In the genomic region with DNA sequence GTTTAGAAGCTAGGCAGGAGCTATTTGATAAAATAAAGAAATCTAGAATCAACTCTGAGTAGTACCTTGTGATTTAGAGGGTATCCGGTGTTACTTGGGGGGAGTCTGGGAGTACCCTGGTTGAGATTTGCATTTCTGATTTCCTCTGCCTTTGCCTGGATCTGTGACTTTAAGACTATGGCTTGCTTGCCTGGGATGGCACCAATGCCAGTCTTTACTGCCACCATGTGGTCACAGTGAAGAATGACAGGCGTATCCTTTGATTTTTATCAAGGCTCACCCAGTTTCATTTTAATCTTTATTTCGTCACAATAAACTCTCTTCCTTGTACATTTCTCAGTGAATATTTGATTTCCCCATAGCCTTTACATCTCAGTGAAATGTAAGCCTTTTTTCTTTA, we compare ENCODE assay signal across 8 mouse cellular contexts. TPM values are rescaled to one million over a fixed set of nuclear protein-coding genes. Genes with fewer than 3 reads are reported as not detected.
DNase-seq lines count a peak whose midpoint lies in the region; TF ChIP-seq lines count a peak whose summit lies in the region.
"Had no signal": no experiment of that assay in that cellular context is flagged by ENCODE, and none has a peak within 500 bp of the region (broad histone marks: within the 10 kb centered on the region; RNA-seq: fewer than 3 reads in every experiment).

No protein-coding gene starts in this region.

- 8% methylated on average over 3 of the region's 3 CpGs for WGBS in liver, adult 2 months

- no peak overlapping the region for H3K27ac ChIP-seq in liver, adult 2 months (replicated peaks; ENCODE audit: insufficient read depth, low read depth, low read length)
- no peak overlapping the region for H3K27ac ChIP-seq in MEL (ENCODE audit: control insufficient read depth, low read depth, low read length)
- H3K27ac ChIP-seq: heart, embryonic 15.5 days had no signal

- TF ChIP-seq RAD21 in MEL (IDR thresholded peaks at IDR 0.05; ENCODE audit: low read depth, low read length), result peak; percentile 97

- H3K27me3 ChIP-seq in liver, adult 2 months (ENCODE audit: control insufficient read depth, insufficient read depth, low read length), result peaks cover 9% of the 10 kb centered on the region; the same call in 1 of the 2 replicates
- H3K27me3 ChIP-seq in MEL (ENCODE audit: control insufficient read depth in 1 of 2, insufficient read depth in 2 of 2, low read length in 2 of 2), result peaks cover 4 to 6% of the 10 kb centered on the region in 2 experiments; a peak in 3 of 4 replicates

- no peaks in the 10 kb centered on the region for H3K36me3 ChIP-seq in liver, adult 2 months (ENCODE audit: control insufficient read depth, insufficient read depth, low read length)
- no peaks in the 10 kb centered on the region for H3K36me3 ChIP-seq in MEL (ENCODE audit: control insufficient read depth in 1 of 2, insufficient read depth in 2 of 2, low read length in 2 of 2)
- H3K36me3 ChIP-seq: heart, embryonic 15.5 days had no signal

- TF ChIP-seq POLR2A in liver, adult 2 months (IDR thresholded peaks at IDR 0.05; ENCODE audit: extremely low read depth, insufficient read depth, low read length), result no peak
- TF ChIP-seq POLR2A in MEL (IDR thresholded peaks at IDR 0.05; ENCODE audit: control insufficient read depth in 1 of 2, insufficient read depth in 1 of 2, low read depth in 1 of 2, low read length in 2 of 2, poor library complexity in 1 of 2), result no peak

- no peak for TF ChIP-seq EP300 in MEL (IDR thresholded peaks at IDR 0.05; ENCODE audit: low read depth in 1 of 2, low read length in 2 of 2)

- H3K9me3 ChIP-seq in MEL (replicated peaks; ENCODE audit: insufficient read depth, low read length), result no peaks in the 10 kb centered on the region
- H3K9me3 ChIP-seq: heart, embryonic 15.5 days had no signal

- no peak overlapping the region for H3K4me3 ChIP-seq in liver, adult 2 months (ENCODE audit: insufficient read depth, low read depth, low read length)
- H3K4me3 ChIP-seq in MEL (ENCODE audit: control insufficient read depth in 1 of 2, insufficient read depth in 1 of 2, low read depth in 2 of 2, low read length in 2 of 2), result peak overlapping the region in 1 of 2 experiments; percentile 68; a peak in 2 of 4 replicates
- H3K4me3 ChIP-seq: heart, embryonic 15.5 days had no signal

- H3K79me2 ChIP-seq in liver, adult 2 months (ENCODE audit: control insufficient read depth, insufficient read depth, low read length), result no peaks in the 10 kb centered on the region
- no peaks in the 10 kb centered on the region for H3K79me2 ChIP-seq in MEL (ENCODE audit: control insufficient read depth, insufficient read depth, low read length, poor library complexity)

- no peaks in the 10 kb centered on the region for H3K4me1 ChIP-seq in liver, adult 2 months (ENCODE audit: control insufficient read depth, insufficient read depth, low read length)
- no peaks in the 10 kb centered on the region for H3K4me1 ChIP-seq in MEL (ENCODE audit: control insufficient read depth in 1 of 2, insufficient read depth in 2 of 2, low read length in 2 of 2)
- H3K4me1 ChIP-seq: heart, embryonic 15.5 days had no signal

- H3K9ac ChIP-seq in liver, adult 2 months (ENCODE audit: low read depth, low read length), result no peak overlapping the region
- H3K9ac ChIP-seq in MEL (ENCODE audit: control insufficient read depth, low read depth, low read length, poor library complexity, severe bottlenecking), result no peak overlapping the region
- H3K9ac ChIP-seq: heart, embryonic 15.5 days had no signal

- peak; percentile 74 for TF ChIP-seq CTCF in liver, adult 2 months (IDR thresholded peaks at IDR 0.05; ENCODE audit: low read depth, low read length)
- peak; percentile 82 to 93 (median 89) for TF ChIP-seq CTCF in MEL (IDR thresholded peaks at IDR 0.05 in 2 of 3, conservative IDR thresholded peaks at IDR 0.05 in 1 of 3; ENCODE audit: control insufficient read depth in 1 of 3, insufficient read depth in 1 of 3, low read depth in 2 of 3, low read length in 3 of 3, poor library complexity in 1 of 3, severe bottlenecking in 1 of 3)

- DNase-seq in liver, adult 2 months (ENCODE audit: extremely low read depth, low read depth, low spot score), result peak; percentile 47
- no peak for DNase-seq in liver
- DNase-seq in MEL (ENCODE audit: low read depth, low spot score), result peak; percentile 68
- peak; percentile 16 for DNase-seq in c-Kit-negative CD71-positive TER-119-positive erythroid progenitor cells, embryonic 14.5 days (ENCODE audit: low read depth, low spot score)
- DNase-seq in lung, postnatal 10 days, result peak; percentile 28
- DNase-seq in left cerebral cortex, adult 8-10 months (ENCODE audit: low spot score in 2 of 2), result no peak
- no peak for DNase-seq in ovary, postnatal 10 days (ENCODE audit: low spot score)

TF ChIP-seq in MEL, 35 proteins besides CTCF, POLR2A, EP300 and RAD21:
- TF ChIP-seq SIN3A (IDR thresholded peaks at IDR 0.05; ENCODE audit: low read length), result peak; percentile 45; the same call in 1 of the 2 replicates
- TF ChIP-seq POLR2AphosphoS2 (IDR thresholded peaks at IDR 0.05; ENCODE audit: low read length), result no peak
- TF ChIP-seq MYC (IDR thresholded peaks at IDR 0.05; ENCODE audit: low read depth, low read length), result no peak
- peak; percentile 81 for TF ChIP-seq ZC3H11A (IDR thresholded peaks at IDR 0.05; ENCODE audit: low read depth, low read length)
- no peak for TF ChIP-seq ZKSCAN1 (IDR thresholded peaks at IDR 0.05; ENCODE audit: low read depth, low read length)
- peak; percentile 83 for TF ChIP-seq SMC3 (IDR thresholded peaks at IDR 0.05; ENCODE audit: low read depth, low read length)
- TF ChIP-seq POLR2AphosphoS5 (IDR thresholded peaks at IDR 0.05; ENCODE audit: borderline replicate concordance, low read depth, low read length), result no peak
- no peak for TF ChIP-seq TCF12 (IDR thresholded peaks at IDR 0.05; ENCODE audit: low read depth, low read length)
- peak; percentile 62 for TF ChIP-seq GATA1 (IDR thresholded peaks at IDR 0.05; ENCODE audit: low read depth, low read length)
- TF ChIP-seq JUND (IDR thresholded peaks at IDR 0.05; ENCODE audit: low read depth, low read length), result 0 out of 2 replicates have a peak, but pooled peaks have one; percentile 48
- TF ChIP-seq MEF2A (IDR thresholded peaks at IDR 0.05; ENCODE audit: extremely low read depth, insufficient replicate concordance, low read depth, low read length, poor library complexity, severe bottlenecking), result no peak
- no peak for TF ChIP-seq MYB (IDR thresholded peaks at IDR 0.05; ENCODE audit: low read depth, low read length)
- no peak for TF ChIP-seq NRF1 (IDR thresholded peaks at IDR 0.05; ENCODE audit: insufficient read depth, low read depth, low read length, poor library complexity, severe bottlenecking)
- TF ChIP-seq MAX (IDR thresholded peaks at IDR 0.05; ENCODE audit: low read length), result peak; percentile 61; the same call in 1 of the 2 replicates
- peak; percentile 40; the same call in 1 of the 2 replicates for TF ChIP-seq BHLHE40 (IDR thresholded peaks at IDR 0.05; ENCODE audit: borderline replicate concordance, low read depth, low read length)
- no peak for TF ChIP-seq ETS1 (IDR thresholded peaks at IDR 0.05; ENCODE audit: low read depth, low read length)
- no peak for TF ChIP-seq KAT2A (conservative IDR thresholded peaks at IDR 0.05; ENCODE audit: low read depth, low read length)
- no peak for TF ChIP-seq MXI1 (IDR thresholded peaks at IDR 0.05; ENCODE audit: low read depth, low read length)
- no peak for TF ChIP-seq TBP (IDR thresholded peaks at IDR 0.05; ENCODE audit: low read depth, low read length)

RNA-seq across cellular contexts. Expression of a gene that starts 16.3 kb away (rescaled TPM):
- not detected in 2 replicates for total RNA-seq in liver, adult 2 months (2014; rRNA removed)
- not detected in 2 replicates for polyA plus RNA-seq in liver, adult 2 months (2012; rRNA removed)
- not detected in 2 replicates for total RNA-seq in MEL (2012; rRNA removed)
- polyA plus RNA-seq in MEL (2012; ENCODE audit: insufficient read depth in 1 of 2, insufficient read length in 2 of 2, low read depth in 1 of 2, low replicate concordance in 2 of 2, missing spikeins in 1 of 2), result not detected
- 1 to 10 TPM; 4.3 to 4.7 (median 4.4) TPM for total RNA-seq in left cerebral cortex, adult 8-10 months (2022)
- polyA plus RNA-seq: heart, embryonic 15.5 days had no signal

RNA-seq across cellular contexts. Expression of a gene that starts 17.4 kb away (rescaled TPM):
- total RNA-seq in liver, adult 2 months (2014; rRNA removed), result not detected in 2 replicates
- not detected in 2 replicates for polyA plus RNA-seq in liver, adult 2 months (2012; rRNA removed)
- total RNA-seq in MEL (2012; rRNA removed), result not detected in 2 replicates
- not detected for polyA plus RNA-seq in MEL (2012; ENCODE audit: insufficient read depth in 1 of 2, insufficient read length in 2 of 2, low read depth in 1 of 2, low replicate concordance in 2 of 2, missing spikeins in 1 of 2)
- total RNA-seq in left cerebral cortex, adult 8-10 months (2022), result 1 to 10 TPM; 2.7 to 3.9 (median 3.1) TPM

RNA-seq across cellular contexts. Expression of a gene that starts 31.3 kb away (rescaled TPM):
- total RNA-seq in liver, adult 2 months (2014; rRNA removed), result 6.9 and 11.2 TPM in 2 replicates
- 2.0 and 2.8 TPM in 2 replicates for polyA plus RNA-seq in liver, adult 2 months (2012; rRNA removed)
- 12.5 and 15.1 TPM in 2 replicates for total RNA-seq in MEL (2012; rRNA removed)
- polyA plus RNA-seq in MEL (2012; ENCODE audit: insufficient read depth in 1 of 2, insufficient read length in 2 of 2, low read depth in 1 of 2, low replicate concordance in 2 of 2, missing spikeins in 1 of 2), result 100 to 1,000 TPM in 1 of 2 experiments, 10 to 100 TPM in 1; 15.4 to 186 TPM
- 10 to 100 TPM; 18.4 to 20.7 (median 19.3) TPM for total RNA-seq in left cerebral cortex, adult 8-10 months (2022)

Comparison
In these comparisons a context has a peak if more than half of its experiments do, and no peak if none do; other contexts are left out.
1. DNase-seq: peak in liver, adult 2 months (single experiment), MEL (single experiment), c-Kit-negative CD71-positive TER-119-positive erythroid progenitor cells, embryonic 14.5 days (single experiment) and lung, postnatal 10 days (single experiment); none in liver (single experiment), left cerebral cortex, adult 8-10 months (0 of 2) and ovary, postnatal 10 days (single experiment).